Mouse (Mus musculus): ENCODE measurements at regions not wholly inside any gene's neighbourhood (a gene's known extent, or its start where the extent isn't known, plus 50 kb on each side); places are given as distances from the start of the nearest gene placed in this dataset.

DNA sequence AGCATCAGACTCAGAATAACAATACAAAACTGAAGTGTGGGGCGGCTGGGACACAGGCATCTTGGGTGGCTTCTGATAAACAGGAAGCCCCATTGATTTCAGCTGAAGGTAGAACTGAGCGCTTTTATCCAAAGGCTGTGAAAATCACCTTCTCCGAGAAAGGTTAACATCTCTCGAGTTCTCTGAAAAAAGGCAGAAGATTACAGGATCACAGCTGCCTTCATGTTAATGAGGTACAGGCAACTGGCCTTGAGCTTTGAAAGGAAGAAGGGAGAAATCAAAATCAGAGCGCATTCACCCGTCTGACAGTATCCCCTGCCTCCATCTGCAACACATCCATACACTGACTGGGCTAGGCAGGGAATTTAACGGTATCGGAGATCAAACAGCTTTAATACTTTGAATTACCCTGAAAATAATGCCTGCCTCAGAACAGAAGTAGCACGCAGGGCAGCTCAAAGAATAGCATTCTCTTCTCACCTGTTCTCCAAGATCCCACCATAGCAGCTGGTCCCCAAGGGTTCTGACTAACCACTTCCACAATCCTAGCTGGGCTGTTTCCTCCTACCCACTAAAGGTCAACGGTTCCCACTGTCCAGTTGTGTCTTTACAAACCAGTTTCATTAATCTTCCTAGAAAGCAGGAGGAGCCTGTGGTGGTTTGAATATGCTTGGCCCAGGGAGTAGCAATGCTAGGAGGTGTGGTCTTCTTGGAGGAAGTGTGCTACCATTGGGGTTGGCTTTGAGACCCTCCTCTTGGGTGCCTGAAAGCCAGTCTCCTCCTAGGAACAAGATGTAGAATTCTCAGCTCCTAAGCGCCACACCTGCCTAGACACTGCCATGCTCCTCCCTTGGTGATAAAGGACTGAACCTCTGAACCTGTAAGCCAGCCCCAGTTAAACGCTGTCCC is 141.6 kb downstream of the Sox4 start:
- H3K4me3 ChIP-seq (ENCODE audit: low read depth, low read length) = no peak overlapping the region
- peak overlapping the region; percentile 22 for H3K9ac ChIP-seq

DNA sequence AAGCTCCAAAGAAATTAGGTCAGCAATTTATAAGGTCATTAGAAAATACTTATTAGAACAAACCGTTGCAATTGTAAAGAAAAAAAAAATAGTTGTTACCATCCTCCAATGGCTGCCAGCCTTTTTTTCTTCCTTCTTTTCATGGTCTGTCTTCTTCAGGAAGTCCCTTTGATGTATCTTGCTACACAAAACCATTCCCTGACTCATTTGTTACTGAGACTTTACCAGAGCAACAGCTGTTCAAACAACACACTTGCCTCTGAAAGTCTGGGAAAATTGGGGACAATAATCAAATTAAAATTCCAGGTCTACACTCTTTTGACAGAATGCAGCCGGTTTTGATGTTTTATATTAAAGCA is 142.5 kb downstream of the Sox4 start:
- no peaks in the 10 kb centered on the region for H3K27me3 ChIP-seq (ENCODE audit: insufficient read depth, low read length)
- H3K27ac ChIP-seq (ENCODE audit: low read depth, low read length) = peak overlapping the region; percentile 83
- H3K4me3 ChIP-seq (ENCODE audit: low read depth, low read length) = no peak overlapping the region
- H3K9me3 ChIP-seq (ENCODE audit: low read length) = no peaks in the 10 kb centered on the region
- peaks cover 16% of the 10 kb centered on the region for H3K4me1 ChIP-seq (ENCODE audit: insufficient read depth)
- ATAC-seq = no peak
- WGBS = 5% methylated on average over 2 of the region's 2 CpGs
- DNase-seq = peak; percentile 59
- no peak for TF ChIP-seq CTCF (IDR thresholded peaks at IDR 0.05; ENCODE audit: low read depth)
- no peak overlapping the region for H3K9ac ChIP-seq
- H3K36me3 ChIP-seq (ENCODE audit: insufficient read depth) = no peaks in the 10 kb centered on the region
- no peak overlapping the region for H3K4me2 ChIP-seq (ENCODE audit: low read depth)

More for the DNA sequence above, 141.6 kb downstream of the Sox4 start:
- no peak for TF ChIP-seq CTCF (IDR thresholded peaks at IDR 0.05; ENCODE audit: low read depth)
- Histone ChIP-seq H3K27me3 (ENCODE audit: insufficient read depth, low read length) (no peaks in the 10 kb centered on the region), H3K36me3 (ENCODE audit: insufficient read depth) (no peaks in the 10 kb centered on the region), H3K4me1 (ENCODE audit: insufficient read depth) (peaks cover 16% of the 10 kb centered on the region), H3K9me3 (ENCODE audit: low read length) (no peaks in the 10 kb centered on the region), H3K4me2 (ENCODE audit: low read depth) (peak overlapping the region; percentile 28), H3K27ac (ENCODE audit: low read depth, low read length) (peak overlapping the region; percentile 83)
- 27% methylated on average over 12 of the region's 12 CpGs for WGBS
- peak; percentile 36 for ATAC-seq
- DNase-seq = no peak

DNA sequence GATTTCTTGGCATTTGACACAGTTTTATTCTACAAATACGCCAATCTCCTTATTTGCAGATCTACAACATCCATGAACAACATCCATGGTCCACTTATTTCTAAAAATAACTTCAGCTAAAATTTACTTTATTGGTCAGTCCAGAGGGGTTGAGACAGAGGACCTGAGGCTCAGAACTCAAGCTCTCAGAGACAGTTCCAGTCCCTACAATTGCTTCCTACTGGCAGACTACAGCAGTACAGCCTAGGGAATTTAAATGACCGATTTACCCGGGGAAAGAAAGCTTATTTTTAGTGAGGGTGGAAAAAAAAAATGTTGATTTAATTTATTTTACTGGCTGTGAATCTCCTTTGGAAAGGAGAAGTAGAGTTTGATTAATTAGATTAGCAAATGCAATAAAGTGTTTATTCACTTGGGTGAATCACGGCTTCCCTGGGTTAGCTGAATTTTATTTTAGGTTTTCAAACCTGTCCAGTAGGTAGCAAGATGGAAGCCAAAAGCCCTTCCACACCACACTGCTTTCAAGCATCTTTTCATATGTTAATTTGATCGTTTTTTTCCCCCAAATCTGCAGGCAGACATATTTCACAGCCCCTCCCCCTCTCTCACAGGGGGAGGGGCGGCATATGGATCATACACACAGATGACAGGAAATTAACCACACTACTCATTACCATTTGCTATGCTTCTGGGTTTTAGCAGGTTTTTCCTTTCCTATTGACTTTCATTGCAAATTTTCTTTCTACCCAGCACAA is 143.0 kb downstream of the Sox4 start:
- no peaks in the 10 kb centered on the region for H3K9me3 ChIP-seq (ENCODE audit: low read length)
- 18% methylated on average over 6 of the region's 6 CpGs for WGBS
- TF ChIP-seq CTCF (IDR thresholded peaks at IDR 0.05; ENCODE audit: low read depth) = peak; percentile 38; the same call in 1 of the 2 replicates
- H3K4me2 ChIP-seq (ENCODE audit: low read depth) = peak overlapping the region; percentile 6; the same call in 1 of the 2 replicates
- H3K4me3 ChIP-seq (ENCODE audit: low read depth, low read length) = no peak overlapping the region
- H3K27me3 ChIP-seq (ENCODE audit: insufficient read depth, low read length) = no peaks in the 10 kb centered on the region
- H3K27ac ChIP-seq (ENCODE audit: low read depth, low read length) = peak overlapping the region; percentile 83
- H3K4me1 ChIP-seq (ENCODE audit: insufficient read depth) = peaks cover 16% of the 10 kb centered on the region
- H3K9ac ChIP-seq = no peak overlapping the region
- DNase-seq = peak; percentile 84
- no peaks in the 10 kb centered on the region for H3K36me3 ChIP-seq (ENCODE audit: insufficient read depth)
- ATAC-seq = peak; percentile 75

DNA sequence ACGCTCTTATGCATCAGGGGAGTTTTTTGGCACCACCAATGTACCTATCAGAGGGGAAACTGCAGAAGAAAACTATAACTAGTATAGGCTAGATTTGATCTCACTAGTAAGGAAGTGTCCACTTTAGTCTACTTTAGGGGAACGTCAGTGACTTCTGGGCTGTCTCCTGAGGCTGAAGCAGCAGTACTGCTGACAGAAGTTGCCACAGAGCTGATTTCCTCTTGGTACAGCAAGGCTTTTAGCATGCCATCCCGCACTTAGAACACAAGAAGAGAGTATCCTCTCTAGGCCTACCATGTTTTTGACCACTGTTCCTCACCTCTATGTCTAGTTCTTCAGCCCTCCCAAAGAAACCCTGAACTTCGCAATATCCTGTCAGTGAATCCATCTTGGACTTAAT is 148.2 kb downstream of the Sox4 start:
- 85% methylated on average over 4 of the region's 4 CpGs for WGBS

DNA sequence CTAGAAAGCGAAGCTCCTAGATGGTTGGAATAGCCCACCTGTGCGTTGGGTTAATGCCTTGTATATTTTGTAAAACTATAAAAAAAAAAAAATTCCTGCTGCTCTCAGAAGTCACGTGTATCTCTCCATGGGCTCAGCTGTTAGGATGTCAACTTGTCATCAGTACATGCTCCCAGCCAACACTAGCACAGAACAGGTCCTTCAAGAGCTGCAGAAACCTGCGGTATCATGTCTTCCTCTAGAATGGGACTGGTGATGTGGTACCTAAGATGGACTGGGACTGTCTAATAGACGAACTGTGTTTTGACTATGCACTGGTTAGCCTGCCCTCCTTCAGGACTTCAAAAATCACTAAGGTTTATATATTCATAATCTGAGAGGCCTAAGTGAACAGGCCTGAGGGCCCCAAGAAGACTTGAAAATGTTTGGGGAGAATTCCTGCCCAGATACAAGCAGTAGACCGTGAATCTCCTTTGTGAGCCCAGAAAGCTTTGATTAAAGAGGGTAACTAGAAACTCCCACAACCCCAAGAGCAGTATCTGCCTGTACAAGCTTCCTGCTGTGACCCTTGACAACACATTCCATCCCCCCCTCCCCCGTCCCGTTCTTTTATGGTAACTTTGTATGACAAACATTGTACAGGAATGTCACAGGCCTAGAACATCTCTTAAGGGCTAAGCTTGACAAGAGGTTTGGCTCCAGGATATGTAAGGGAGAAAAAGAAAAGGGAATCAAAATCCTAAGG is 152.1 kb downstream of the Sox4 start:
- Histone ChIP-seq H3K4me2 (ENCODE audit: low read depth) (no peak overlapping the region), H3K36me3 (ENCODE audit: insufficient read depth) (no peaks in the 10 kb centered on the region), H3K9me3 (ENCODE audit: low read length) (no peaks in the 10 kb centered on the region), H3K4me3 (ENCODE audit: low read depth, low read length) (no peak overlapping the region), H3K4me1 (ENCODE audit: insufficient read depth) (no peaks in the 10 kb centered on the region), H3K9ac (no peak overlapping the region), H3K27me3 (ENCODE audit: insufficient read depth, low read length) (no peaks in the 10 kb centered on the region), H3K27ac (ENCODE audit: low read depth, low read length) (peak overlapping the region; percentile 22; the same call in 1 of the 2 replicates)
- TF ChIP-seq CTCF (IDR thresholded peaks at IDR 0.05; ENCODE audit: low read depth) = no peak
- DNase-seq (no peak), ATAC-seq (no peak)
- 39% methylated on average over 8 of the region's 8 CpGs for WGBS

More for the DNA sequence above, 148.2 kb downstream of the Sox4 start:
- no peaks in the 10 kb centered on the region for H3K9me3 ChIP-seq (ENCODE audit: low read length)
- no peaks in the 10 kb centered on the region for H3K27me3 ChIP-seq (ENCODE audit: insufficient read depth, low read length)
- H3K4me2 ChIP-seq (ENCODE audit: low read depth) = no peak overlapping the region
- H3K36me3 ChIP-seq (ENCODE audit: insufficient read depth) = no peaks in the 10 kb centered on the region
- no peak for ATAC-seq
- no peak overlapping the region for H3K9ac ChIP-seq
- H3K4me1 ChIP-seq (ENCODE audit: insufficient read depth) = peaks cover 4% of the 10 kb centered on the region
- no peak overlapping the region for H3K27ac ChIP-seq (ENCODE audit: low read depth, low read length)
- TF ChIP-seq CTCF (IDR thresholded peaks at IDR 0.05; ENCODE audit: low read depth) = no peak
- H3K4me3 ChIP-seq (ENCODE audit: low read depth, low read length) = no peak overlapping the region
- DNase-seq = no peak

DNA sequence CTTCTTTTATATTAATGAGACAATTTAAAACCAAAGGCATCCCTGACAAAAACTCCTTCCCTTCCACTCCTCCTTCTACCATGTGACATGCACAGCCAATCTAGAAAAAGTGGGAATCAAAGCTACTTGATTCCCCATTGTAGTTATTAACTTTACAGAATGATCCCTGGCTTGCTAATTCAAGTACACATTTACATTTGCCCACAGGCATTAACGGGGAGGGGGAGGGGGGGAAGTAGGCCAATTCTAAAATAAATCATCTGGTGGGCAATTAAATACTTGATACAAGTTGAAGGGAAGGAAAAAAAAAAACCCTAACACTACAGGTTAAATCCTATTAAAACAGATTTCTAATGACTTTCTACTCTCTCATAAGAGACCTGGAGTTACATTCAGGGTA is 152.8 kb downstream of the Sox4 start:
- H3K4me1 ChIP-seq (ENCODE audit: insufficient read depth) = no peaks in the 10 kb centered on the region
- H3K4me3 ChIP-seq (ENCODE audit: low read depth, low read length) = no peak overlapping the region
- no peak overlapping the region for H3K4me2 ChIP-seq (ENCODE audit: low read depth)
- no peaks in the 10 kb centered on the region for H3K27me3 ChIP-seq (ENCODE audit: insufficient read depth, low read length)
- WGBS = 10% methylated on average over 1 of the region's 1 CpGs
- no peaks in the 10 kb centered on the region for H3K36me3 ChIP-seq (ENCODE audit: insufficient read depth)
- no peak for DNase-seq
- no peak for ATAC-seq
- TF ChIP-seq CTCF (IDR thresholded peaks at IDR 0.05; ENCODE audit: low read depth) = no peak
- H3K9ac ChIP-seq = no peak overlapping the region
- H3K27ac ChIP-seq (ENCODE audit: low read depth, low read length) = no peak overlapping the region
- H3K9me3 ChIP-seq (ENCODE audit: low read length) = no peaks in the 10 kb centered on the region
